Mouse (Mus musculus) kidney, postnatal 0 days (tissue): ENCODE measurements around the gene Tubb4b. TPM values are rescaled to one million over a fixed set of nuclear protein-coding genes. Genes with fewer than 3 reads are reported as not detected.
A peak's percentile ranks its signal among the peaks of the same experiment; 100 is the strongest.

Experiments used
- ATAC-seq: fragments of 200-750 bp; cut with Nextera tagmentation; replicated peaks from 2 replicates; pipeline ENCODE4 v1.8.0; 2017; ENCODE audit warnings: low read depth, moderate number of reproducible peaks, moderate TSS enrichment, moderate library complexity; ENCODE audit not compliant: low FRiP score
- DNase-seq: peaks from one replicate; pipeline ENCODE4 v3.0.0-alpha.2; 2016; ENCODE audit warnings: low spot score
- H3K27ac ChIP-seq: fragments of 300-500 bp; sonication (generic); 2 replicates; pipeline ENCODE4 v1.5.1; 2014; ENCODE audit warnings: mild to moderate bottlenecking
- H3K27me3 ChIP-seq: fragments of 300-500 bp; sonication (generic); 2 replicates; pipeline ENCODE4 v1.6.1; 2014; ENCODE audit warnings: low read length, mixed read lengths; ENCODE audit not compliant: insufficient read depth
- H3K36me3 ChIP-seq: fragments of 300-500 bp; sonication (generic); 2 replicates; pipeline ENCODE4 v1.6.1; 2014; ENCODE audit warnings: low read length, mixed read lengths; ENCODE audit not compliant: insufficient read depth
- H3K4me1 ChIP-seq: fragments of 300-500 bp; sonication (generic); replicated peaks from 2 replicates; pipeline ENCODE4 v1.6.1; 2014; ENCODE audit warnings: antibody characterized with exemption, low read length, mixed read lengths; ENCODE audit not compliant: insufficient read depth
- H3K4me2 ChIP-seq: fragments of 300-500 bp; sonication (generic); 2 replicates; pipeline ENCODE4 v1.6.1; 2014; ENCODE audit warnings: mild to moderate bottlenecking, low read length, moderate library complexity, mixed read lengths
- H3K4me3 ChIP-seq: fragments of 300-500 bp; sonication (generic); replicated peaks from 2 replicates; pipeline ENCODE4 v1.5.1; 2014; ENCODE audit warnings: low read depth, low read length
- H3K9ac ChIP-seq: fragments of 300-500 bp; sonication (generic); 2 replicates; pipeline ENCODE4 v1.6.1; 2014; ENCODE audit warnings: low read depth, low read length
- H3K9me3 ChIP-seq: fragments of 300-500 bp; sonication (generic); replicated peaks from 2 replicates; pipeline ENCODE4 v1.6.1; 2016; ENCODE audit warnings: low read length, inconsistent platforms, mixed read lengths
- CTCF ChIP-seq: IDR thresholded peaks from 2 replicates; pipeline ENCODE4 v1.5.1; 2016; ENCODE audit warnings: antibody characterized with exemption, low read depth, mild to moderate bottlenecking, moderate library complexity
- WGBS: fragments of 180-500 bp; shearing (Covaris S2); extraction: QIAGEN DNeasy Blood & Tissue Kit; methylation state at CpG from one replicate; pipeline ENCODE4 v1.1.7; 2014; 5-methylcytosine and 5-hydroxymethylcytosine counted together
- polyA plus RNA-seq: library from polyadenylated mRNA; unstranded; fragments of >200 nt; fragmentation: Nextera tagmentation; extraction: Ambion mirVana; gene quantifications from 2 replicates; pipeline ENCODE4 v1.2.1, GENCODE M21; 2015

The Tubb4b gene
- polyA plus RNA-seq, 1 experiment from 2014 or later, result 339 TPM

DNA sequence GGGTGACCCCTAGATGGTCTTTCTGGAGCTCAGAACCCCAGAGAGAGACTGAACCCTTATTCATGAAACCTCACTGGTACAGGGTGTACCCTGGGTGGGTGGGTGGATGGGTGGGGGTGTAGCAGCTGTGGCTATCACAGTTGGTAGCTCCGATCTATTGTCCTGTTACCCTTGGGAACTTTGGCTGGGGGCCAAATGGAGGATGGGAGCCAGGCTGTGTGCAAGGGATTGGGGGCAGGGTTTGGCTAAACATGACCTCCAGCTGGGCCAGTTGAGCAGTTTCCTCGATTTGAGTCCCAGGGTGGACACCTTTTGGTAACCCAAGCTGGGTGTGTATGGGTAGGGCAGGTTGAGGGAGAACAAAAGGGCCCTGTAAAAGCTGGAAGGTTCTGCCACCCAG lies 42.2 kb upstream of the Tubb4b start:
- H3K36me3 ChIP-seq, result peaks cover 20% of the 10 kb centered on the region; the same call in 1 of the 2 replicates
- no peak for DNase-seq
- ATAC-seq, result no peak
- H3K27ac ChIP-seq, result 0 out of 2 replicates have a peak overlapping the region, but pooled peaks have one; percentile 39
- TF ChIP-seq CTCF, result no peak
- H3K4me2 ChIP-seq, result peak overlapping the region; percentile 99
- 16% methylated on average over 2 of the region's 2 CpGs for WGBS
- no peak overlapping the region for H3K9ac ChIP-seq
- no peak overlapping the region for H3K4me3 ChIP-seq
- H3K4me1 ChIP-seq, result peaks cover 40% of the 10 kb centered on the region
- H3K9me3 ChIP-seq, result no peaks in the 10 kb centered on the region
- no peaks in the 10 kb centered on the region for H3K27me3 ChIP-seq

DNA sequence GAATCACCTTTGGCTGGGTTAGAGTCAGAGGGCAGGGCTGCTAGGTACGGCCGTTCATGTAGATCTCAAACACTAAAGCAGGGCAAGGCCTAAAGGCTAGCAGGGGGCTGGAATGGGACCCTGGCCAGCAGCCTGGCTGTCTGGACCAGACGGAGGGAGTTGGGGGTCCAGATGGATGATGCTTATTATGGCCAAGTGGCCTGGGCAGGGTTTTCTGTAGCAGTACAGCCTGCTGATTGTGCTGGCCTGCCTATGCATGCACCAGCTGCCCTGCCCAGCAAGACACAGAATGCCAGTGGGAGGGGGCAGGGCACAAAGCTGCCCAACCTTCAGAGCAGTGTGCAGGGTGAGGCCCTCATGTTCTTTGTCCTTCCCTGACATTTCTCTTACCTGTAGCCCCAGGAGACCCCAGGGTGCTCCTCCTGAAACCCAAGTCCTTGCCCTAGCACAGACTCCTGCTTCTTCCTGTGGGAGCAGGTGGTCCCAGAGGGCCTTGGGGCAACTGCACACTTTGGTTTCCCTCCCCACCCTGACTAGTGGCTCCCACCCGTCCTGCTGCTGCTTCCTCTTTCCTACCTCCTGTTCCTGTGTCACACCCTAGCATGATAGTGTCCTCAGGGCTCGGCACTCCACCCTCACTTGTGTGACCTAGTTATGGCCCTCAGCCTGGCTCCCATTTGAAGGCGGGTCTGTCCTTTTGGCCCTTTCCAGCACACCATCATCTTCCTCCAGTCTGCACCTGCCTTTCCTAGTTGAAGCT lies 41.6 kb upstream of the Tubb4b start:
- WGBS, result 62% methylated on average over 6 of the region's 6 CpGs
- peaks cover 34% of the 10 kb centered on the region for H3K4me1 ChIP-seq
- DNase-seq (no peak), ATAC-seq (no peak)
- H3K36me3 ChIP-seq, result peaks cover 20% of the 10 kb centered on the region; the same call in 1 of the 2 replicates
- H3K27ac ChIP-seq, result peak overlapping the region; percentile 39
- no peaks in the 10 kb centered on the region for H3K9me3 ChIP-seq
- H3K27me3 ChIP-seq, result no peaks in the 10 kb centered on the region
- no peak for TF ChIP-seq CTCF
- H3K9ac ChIP-seq, result peak overlapping the region; percentile 24; the same call in 1 of the 2 replicates
- peak overlapping the region; percentile 99 for H3K4me2 ChIP-seq
- no peak overlapping the region for H3K4me3 ChIP-seq

DNA sequence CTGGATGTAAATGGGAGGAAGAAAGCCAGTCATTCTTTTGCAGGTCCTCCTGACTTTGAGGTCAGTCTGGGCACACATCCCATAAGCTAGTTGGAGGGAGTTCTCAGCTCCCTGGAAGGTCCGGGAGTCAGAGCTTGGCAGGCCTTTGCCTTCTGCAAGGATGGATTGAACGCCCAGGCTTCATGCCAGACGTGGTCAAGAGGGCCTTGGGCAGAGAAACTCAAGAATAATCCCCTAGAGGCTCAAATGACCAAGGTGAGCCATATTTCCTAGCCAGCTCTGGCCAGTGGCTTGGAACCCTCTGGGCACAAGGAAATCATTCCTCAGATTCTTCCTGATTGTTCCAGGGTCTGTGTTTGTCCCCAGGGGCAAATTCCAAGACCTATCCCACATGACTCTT lies 40.3 kb upstream of the Tubb4b start:
- Histone ChIP-seq H3K4me1 (peaks cover 32% of the 10 kb centered on the region), H3K27ac (peak overlapping the region; percentile 43; the same call in 1 of the 2 replicates), H3K36me3 (peaks cover 13% of the 10 kb centered on the region; the same call in 1 of the 2 replicates), H3K9me3 (no peaks in the 10 kb centered on the region), H3K27me3 (no peaks in the 10 kb centered on the region), H3K4me2 (peak overlapping the region; percentile 99; the same call in 1 of the 2 replicates), H3K4me3 (no peak overlapping the region), H3K9ac (no peak overlapping the region)
- 54% methylated on average over 3 of the region's 3 CpGs for WGBS
- DNase-seq (no peak), ATAC-seq (no peak)
- TF ChIP-seq CTCF, result no peak

DNA sequence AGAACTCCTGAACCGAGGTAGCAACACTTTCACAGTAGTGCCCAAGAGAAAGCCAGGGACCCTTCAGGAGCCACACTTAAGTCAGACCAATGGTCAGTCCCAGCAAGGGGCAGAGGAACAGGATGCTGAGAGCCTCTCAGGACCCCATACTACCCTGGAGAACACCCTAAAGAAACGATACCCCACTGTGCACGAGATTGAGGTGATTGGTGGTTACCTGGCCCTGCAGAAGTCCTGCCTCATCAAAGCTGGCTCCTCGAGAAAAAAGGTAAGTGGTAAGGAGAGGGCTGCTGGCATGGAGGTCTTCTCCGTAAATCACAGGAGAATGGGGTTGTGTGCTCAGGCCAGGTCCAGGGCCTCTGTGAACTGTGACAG lies 39.8 kb upstream of the Tubb4b start:
- H3K36me3 ChIP-seq, result peaks cover 7% of the 10 kb centered on the region; the same call in 1 of the 2 replicates
- peaks cover 32% of the 10 kb centered on the region for H3K4me1 ChIP-seq
- ATAC-seq, result no peak
- TF ChIP-seq CTCF, result no peak
- DNase-seq, result no peak
- 78% methylated on average over 5 of the region's 5 CpGs for WGBS
- no peaks in the 10 kb centered on the region for H3K27me3 ChIP-seq
- 0 out of 2 replicates have a peak overlapping the region, but pooled peaks have one; percentile 43 for H3K27ac ChIP-seq
- peak overlapping the region; percentile 99 for H3K4me2 ChIP-seq
- H3K9me3 ChIP-seq, result no peaks in the 10 kb centered on the region
- peak overlapping the region; percentile 62; the same call in 1 of the 2 replicates for H3K4me3 ChIP-seq
- peak overlapping the region; percentile 75 for H3K9ac ChIP-seq

DNA sequence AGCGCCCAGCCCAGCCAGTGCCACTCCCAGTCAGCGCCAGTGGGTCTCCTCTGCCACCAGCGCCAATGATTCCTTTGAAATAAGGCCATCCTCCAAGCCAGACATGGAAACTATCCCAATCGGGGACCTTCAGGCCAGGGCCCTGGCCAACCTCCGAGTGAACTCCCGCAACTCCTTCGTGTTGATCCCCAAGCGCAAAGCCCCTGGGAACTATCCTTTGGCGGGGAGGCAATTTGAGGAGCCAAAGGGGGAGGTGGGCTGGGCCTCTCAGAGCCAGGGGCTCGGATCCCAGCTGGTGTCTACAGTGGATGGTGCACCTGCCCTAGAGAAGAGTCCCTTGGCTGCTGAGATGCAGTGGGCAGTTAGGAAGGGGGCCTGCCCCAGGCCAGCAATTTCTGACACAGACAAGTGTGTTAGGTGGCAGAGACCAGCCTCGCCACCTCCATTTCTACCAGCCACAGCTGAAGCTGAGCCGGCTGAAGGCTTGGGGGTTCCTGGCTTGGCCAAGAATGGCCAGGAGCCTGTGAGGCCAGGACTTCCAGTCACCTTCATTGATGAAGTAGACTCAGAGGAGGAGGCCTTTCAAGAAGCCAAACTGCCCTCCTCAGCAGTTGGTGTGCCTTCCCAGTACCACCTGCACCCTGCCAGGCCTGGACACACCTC lies 39.3 kb upstream of the Tubb4b start:
- WGBS, result 25% methylated on average over 12 of the region's 12 CpGs
- Histone ChIP-seq H3K27ac (no peak overlapping the region), H3K4me2 (peak overlapping the region; percentile 99), H3K9ac (peak overlapping the region; percentile 75), H3K27me3 (no peaks in the 10 kb centered on the region), H3K9me3 (no peaks in the 10 kb centered on the region), H3K4me3 (peak overlapping the region; percentile 62), H3K4me1 (peaks cover 32% of the 10 kb centered on the region), H3K36me3 (peaks cover 4% of the 10 kb centered on the region; the same call in 1 of the 2 replicates)
- ATAC-seq (no peak), DNase-seq (no peak)
- no peak for TF ChIP-seq CTCF

DNA sequence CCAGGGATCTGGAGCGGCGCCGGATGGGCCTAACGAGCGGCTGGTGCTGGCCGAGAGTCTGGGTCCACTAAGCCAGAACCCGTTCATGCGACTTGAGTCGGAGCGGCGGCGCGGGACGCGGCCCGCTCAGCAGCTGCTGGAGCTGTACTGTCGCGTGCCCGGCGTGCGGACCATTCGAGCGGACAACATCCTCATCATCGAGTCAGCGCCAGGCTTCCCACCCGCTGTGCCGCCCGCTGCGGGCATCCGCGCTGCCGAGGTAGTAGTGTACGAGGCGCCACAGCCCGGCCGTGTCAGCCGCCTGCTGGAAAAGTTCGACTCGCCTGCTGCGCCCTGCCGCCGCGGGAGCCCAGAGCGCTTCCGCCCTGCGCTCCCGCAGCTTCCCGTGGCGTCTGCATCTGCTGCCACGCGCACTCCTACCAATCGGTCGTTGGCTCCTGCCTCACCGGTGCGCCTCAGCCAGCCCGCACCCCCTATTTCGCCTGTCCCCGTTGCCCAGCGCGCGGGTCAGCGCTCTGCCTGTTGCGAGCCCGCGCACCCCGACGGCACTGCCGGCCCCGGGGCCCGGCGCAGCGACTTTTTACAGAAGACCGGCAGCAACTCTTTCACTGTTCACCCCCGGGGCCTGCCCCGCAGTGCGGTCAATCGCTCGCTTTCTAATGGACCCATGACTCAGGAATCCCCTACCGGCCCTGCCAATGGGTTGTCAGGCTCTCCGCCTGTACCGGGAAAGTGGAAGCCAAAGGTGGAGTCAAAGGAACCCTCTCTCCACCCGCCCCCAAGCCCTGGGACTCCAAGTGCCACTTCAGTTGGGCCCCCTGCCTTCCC lies 38.5 kb upstream of the Tubb4b start:
- H3K9ac ChIP-seq, result peak overlapping the region; percentile 75
- peak overlapping the region; percentile 62 for H3K4me3 ChIP-seq
- no peaks in the 10 kb centered on the region for H3K36me3 ChIP-seq
- ATAC-seq (no peak; the same call in 1 of the 2 replicates), DNase-seq (no peak)
- no peaks in the 10 kb centered on the region for H3K9me3 ChIP-seq
- under 1% methylated on average over 78 of the region's 82 CpGs for WGBS
- H3K27ac ChIP-seq, result peak overlapping the region; percentile 70
- H3K4me2 ChIP-seq, result peak overlapping the region; percentile 99
- H3K4me1 ChIP-seq, result peaks cover 32% of the 10 kb centered on the region
- TF ChIP-seq CTCF, result no peak
- H3K27me3 ChIP-seq, result no peaks in the 10 kb centered on the region
